Mouse (Mus musculus) CH12.LX (cell line): ENCODE data around the gene Rnase4. TPM values are rescaled to one million over a fixed set of nuclear protein-coding genes. Genes with fewer than 3 reads are reported as not detected.
A peak's percentile ranks its signal among the peaks of the same experiment; 100 is the strongest.

Source experiments
- DNase-seq: peaks from one replicate; pipeline ENCODE4 v3.0.0-alpha.2; 2013; ENCODE audit errors: extremely low read depth
- H3K27ac ChIP-seq: 2 replicates; pipeline ENCODE4 v1.5.1; 2012; ENCODE audit warnings: low read depth, mild to moderate bottlenecking, control low read depth, moderate library complexity; ENCODE audit not compliant: insufficient read depth
- H3K27me3 ChIP-seq: replicated peaks from 2 replicates; pipeline ENCODE3; 2012; ENCODE audit warnings: inconsistent platforms
- H3K36me3 ChIP-seq, 2 experiments: replicated peaks in 1 of 2; 2 replicates each; pipeline versions ENCODE3 to v1.6.1; 2012; ENCODE audit warnings: inconsistent platforms in 1 of 2, low read length in 1 of 2, mild to moderate bottlenecking in 1 of 2, mixed read lengths in 1 of 2, moderate library complexity in 1 of 2; ENCODE audit not compliant: control insufficient read depth in 1 of 2, insufficient read depth in 1 of 2
- H3K4me1 ChIP-seq, 2 experiments: 2 replicates each; pipeline ENCODE4 v1.6.1; 2012; ENCODE audit warnings: inconsistent platforms in 1 of 2, moderate library complexity in 1 of 2; ENCODE audit not compliant: insufficient read depth in 2 of 2, control insufficient read depth in 1 of 2
- H3K4me2 ChIP-seq: 2 replicates; pipeline ENCODE4 v1.6.1; 2012; ENCODE audit warnings: low read depth, mild to moderate bottlenecking, control low read depth; ENCODE audit not compliant: poor library complexity, insufficient read depth, severe bottlenecking
- H3K4me3 ChIP-seq, 3 experiments: fragments of 150-350 bp in 1 of 3; sonication (generic) in 1 of 3; replicated peaks in 1 of 3; 2 replicates each; pipeline versions ENCODE3 to v1.5.1; 2011 to 2012; ENCODE audit warnings: low read depth in 2 of 3, low read length in 2 of 3, mild to moderate bottlenecking in 2 of 3, moderate library complexity in 2 of 3, control low read depth in 1 of 3, improper control_type of control experiment in 1 of 3, inconsistent platforms in 1 of 3, mixed read lengths in 1 of 3; ENCODE audit not compliant: poor library complexity in 1 of 3
- H3K79me2 ChIP-seq: replicated peaks from 2 replicates; pipeline ENCODE4 v1.6.1; 2012; ENCODE audit warnings: mild to moderate bottlenecking, moderate library complexity; ENCODE audit not compliant: control insufficient read depth, poor library complexity, insufficient read depth, severe bottlenecking; ENCODE audit errors: extremely low read depth
- H3K9ac ChIP-seq: 2 replicates; pipeline ENCODE4 v1.6.1; 2012; ENCODE audit warnings: low read depth, mild to moderate bottlenecking, control low read depth, moderate library complexity; ENCODE audit not compliant: insufficient read depth
- H3K9me3 ChIP-seq: replicated peaks from 2 replicates; pipeline ENCODE3; 2012; ENCODE audit warnings: low read length, inconsistent platforms, mixed read lengths
- CHD2 ChIP-seq: IDR thresholded peaks from 2 replicates; pipeline ENCODE4 v1.6.1; 2011; ENCODE audit warnings: low read length, improper control_type of control experiment
- E2F4 ChIP-seq: IDR thresholded peaks from 2 replicates; pipeline ENCODE4 v1.6.1; 2011; ENCODE audit warnings: low read depth, low read length, improper control_type of control experiment; ENCODE audit not compliant: insufficient replicate concordance
- ELF1 ChIP-seq: IDR thresholded peaks from 2 replicates; pipeline ENCODE4 v1.6.1; 2014; ENCODE audit warnings: low read depth, mild to moderate bottlenecking, inconsistent platforms, low read length, improper control_type of control experiment
- EP300 ChIP-seq: IDR thresholded peaks from 2 replicates; pipeline ENCODE4 v1.6.1; 2011; ENCODE audit warnings: low read length, improper control_type of control experiment
- ETS1 ChIP-seq: conservative IDR thresholded peaks from 2 replicates; pipeline ENCODE4 v1.6.1; 2012; ENCODE audit warnings: low read depth, mild to moderate bottlenecking, inconsistent platforms, low read length, improper control_type of control experiment, moderate library complexity
- GABPA ChIP-seq: IDR thresholded peaks from 2 replicates; pipeline ENCODE4 v1.6.1; 2012; ENCODE audit warnings: low read depth, low read length, improper control_type of control experiment, inconsistent platforms; ENCODE audit not compliant: insufficient replicate concordance
- HCFC1 ChIP-seq: IDR thresholded peaks from 2 replicates; pipeline ENCODE4 v1.6.1; 2012; ENCODE audit warnings: low read depth, mild to moderate bottlenecking, inconsistent platforms, low read length, improper control_type of control experiment
- IRF4 ChIP-seq: IDR thresholded peaks from 2 replicates; pipeline ENCODE4 v1.6.1; 2014; ENCODE audit warnings: low read depth, mild to moderate bottlenecking, inconsistent platforms, low read length, improper control_type of control experiment
- JUND ChIP-seq: conservative IDR thresholded peaks from 2 replicates; pipeline ENCODE4 v1.6.1; 2011; ENCODE audit warnings: low read depth, low read length, improper control_type of control experiment
- KAT2A ChIP-seq: IDR thresholded peaks from 2 replicates; pipeline ENCODE4 v1.6.1; 2012; ENCODE audit warnings: low read length, improper control_type of control experiment, inconsistent platforms; ENCODE audit not compliant: insufficient replicate concordance
- MAFK ChIP-seq: IDR thresholded peaks from 2 replicates; pipeline ENCODE4 v1.6.1; 2011; ENCODE audit warnings: low read length, improper control_type of control experiment; ENCODE audit not compliant: insufficient replicate concordance
- MAX ChIP-seq: IDR thresholded peaks from 2 replicates; pipeline ENCODE4 v1.6.1; 2011; ENCODE audit warnings: low read length, improper control_type of control experiment
- MAZ ChIP-seq: IDR thresholded peaks from 2 replicates; pipeline ENCODE4 v1.6.1; 2012; ENCODE audit warnings: low read depth, mild to moderate bottlenecking, inconsistent platforms, low read length, improper control_type of control experiment, moderate library complexity
- MEF2A ChIP-seq: IDR thresholded peaks from 2 replicates; pipeline ENCODE4 v1.6.1; 2014; ENCODE audit warnings: low read depth, mild to moderate bottlenecking, inconsistent platforms, low read length, improper control_type of control experiment, borderline replicate concordance
- MYC ChIP-seq: IDR thresholded peaks from 2 replicates; pipeline ENCODE4 v1.6.1; 2011; ENCODE audit warnings: low read depth, mild to moderate bottlenecking, improper control_type of control experiment, low read length
- NELFE ChIP-seq: IDR thresholded peaks from 2 replicates; pipeline ENCODE4 v1.6.1; 2011; ENCODE audit warnings: low read depth, low read length, improper control_type of control experiment
- NRF1 ChIP-seq: IDR thresholded peaks from 2 replicates; pipeline ENCODE4 v1.6.1; 2014; ENCODE audit warnings: low read depth, mild to moderate bottlenecking, inconsistent platforms, low read length, improper control_type of control experiment, moderate library complexity
- POLR2AphosphoS2 ChIP-seq: IDR thresholded peaks from 2 replicates; pipeline ENCODE4 v1.6.1; 2011; ENCODE audit warnings: low read depth, low read length, improper control_type of control experiment
- RAD21 ChIP-seq: IDR thresholded peaks from 2 replicates; pipeline ENCODE4 v1.6.1; 2011; ENCODE audit warnings: low read depth, mild to moderate bottlenecking, low read length, improper control_type of control experiment, moderate library complexity
- RCOR1 ChIP-seq: conservative IDR thresholded peaks from 2 replicates; pipeline ENCODE4 v1.6.1; 2012; ENCODE audit warnings: low read depth, mild to moderate bottlenecking, inconsistent platforms, low read length, improper control_type of control experiment
- SIN3A ChIP-seq: IDR thresholded peaks from 2 replicates; pipeline ENCODE4 v1.6.1; 2012; ENCODE audit warnings: low read length, improper control_type of control experiment, inconsistent platforms
- SMC3 ChIP-seq: IDR thresholded peaks from 2 replicates; pipeline ENCODE4 v1.6.1; 2011; ENCODE audit warnings: low read depth, low read length, improper control_type of control experiment
- TBP ChIP-seq: conservative IDR thresholded peaks from 2 replicates; pipeline ENCODE4 v1.6.1; 2011; ENCODE audit warnings: low read depth, low read length, improper control_type of control experiment
- TCF12 ChIP-seq: IDR thresholded peaks from 2 replicates; pipeline ENCODE4 v1.6.1; 2014; ENCODE audit warnings: low read depth, mild to moderate bottlenecking, inconsistent platforms, low read length, improper control_type of control experiment
- UBTF ChIP-seq: IDR thresholded peaks from 2 replicates; pipeline ENCODE4 v1.6.1; 2012; ENCODE audit warnings: low read depth, mild to moderate bottlenecking, inconsistent platforms, low read length, improper control_type of control experiment, moderate library complexity
- USF1 ChIP-seq: IDR thresholded peaks from 2 replicates; pipeline ENCODE4 v1.6.1; 2014; ENCODE audit warnings: low read depth, mild to moderate bottlenecking, inconsistent platforms, low read length, improper control_type of control experiment
- USF2 ChIP-seq: conservative IDR thresholded peaks from 2 replicates; pipeline ENCODE4 v1.6.1; 2011; ENCODE audit warnings: low read depth, low read length, improper control_type of control experiment
- ZC3H11A ChIP-seq: IDR thresholded peaks from 2 replicates; pipeline ENCODE4 v1.6.1; 2012; ENCODE audit warnings: low read depth, mild to moderate bottlenecking, inconsistent platforms, low read length, improper control_type of control experiment
- ZKSCAN1 ChIP-seq: IDR thresholded peaks from 2 replicates; pipeline ENCODE4 v1.6.1; 2012; ENCODE audit warnings: low read depth, inconsistent platforms, low read length, improper control_type of control experiment, borderline replicate concordance
- ZMIZ1 ChIP-seq: IDR thresholded peaks from 2 replicates; pipeline ENCODE4 v1.6.1; 2012; ENCODE audit warnings: low read depth, mild to moderate bottlenecking, inconsistent platforms, low read length, improper control_type of control experiment
- ZNF384 ChIP-seq: IDR thresholded peaks from 2 replicates; pipeline ENCODE4 v1.6.1; 2012; ENCODE audit warnings: low read depth, low read length, improper control_type of control experiment, inconsistent platforms
- dilution Hi-C: fragments of 300-500 bp; cut with MboI; formaldehyde crosslinking; loops from 2 replicates; pipeline ENCODE4 v1.14.3; 2020; ENCODE audit warnings: low sequenced_read_pairs; ENCODE audit not compliant: extremely low pct_unique_long_range_greater_than_20kb, extremely low pct_ligation_motif_present
- in situ Hi-C: fragments of 300-500 bp; cut with MboI; formaldehyde crosslinking; loops from 3 replicates; pipeline ENCODE4 v1.14.3; 2019; ENCODE audit warnings: low sequenced_read_pairs, low pct_ligation_motif_present, low pct_unique_long_range_greater_than_20kb, mixed read lengths
- polyA plus RNA-seq: library from polyadenylated mRNA; unstranded; fragments of >175 nt; gene quantifications from 2 replicates; pipeline ENCODE4 v1.2.1, GENCODE M21; 2012; ENCODE audit warnings: low read depth; ENCODE audit not compliant: insufficient read length
- total RNA-seq, 2 experiments: library from RNA; depleted of rRNA; stranded (reverse); fragments of 300-350 nt in 1 of 2; fragments of >200 nt in 1 of 2; gene quantifications; 2 replicates each; pipeline ENCODE4 v1.2.3; 2012 to 2014

The Rnase4 gene
- total and polyA plus RNA-seq, 3 experiments, result 1.6 to 1.9 (median 1.8) TPM

- in situ Hi-C loops, result no loop called here
- DNase-seq, result peak; percentile 91
These were observed 2.5 kb upstream of the Rnase4 start for GRCm38 (mm10) chr14:51088166-51088969.

GRCm38 (mm10) chr14:51088970-51089673 is 1.8 kb upstream of the Rnase4 start:
- in situ Hi-C loops (no loop called here), dilution Hi-C loops (no loop called here)
- peak; percentile 98 for DNase-seq
- Histone ChIP-seq H3K79me2 (no peaks in the 10 kb centered on the region), H3K27ac (peak overlapping the region; percentile 62), H3K36me3 (no peaks in the 10 kb centered on the region), H3K9me3 (no peaks in the 10 kb centered on the region), H3K4me2 (peak overlapping the region; percentile 41), H3K4me3 (peak overlapping the region; percentile 66 to 94 (median 90)), H3K9ac (peak overlapping the region; percentile 24), H3K27me3 (peaks cover 2% of the 10 kb centered on the region), H3K4me1 (peaks cover 2 to 28% of the 10 kb centered on the region in 2 experiments; a peak in 3 of 4 replicates)
- TF ChIP-seq UBTF (peak; percentile 78; the same call in 1 of the 2 replicates), IRF4 (peak; percentile 60), TBP (peak; percentile 100), MAZ (no peak), E2F4 (peak; percentile 76; the same call in 1 of the 2 replicates), RCOR1 (peak; percentile 68; the same call in 1 of the 2 replicates), TCF12 (0 out of 2 replicates have a peak, but pooled peaks have one; percentile 28), SIN3A (no peak; the same call in none of the 2 replicates), MYC (peak; percentile 73; the same call in 1 of the 2 replicates), GABPA (no peak), KAT2A (peak; percentile 55; the same call in 1 of the 2 replicates), USF1 (no peak), CHD2 (peak; percentile 54; the same call in 1 of the 2 replicates), HCFC1 (peak; percentile 45), ELF1 (peak; percentile 99), MAFK (peak; percentile 98), ZNF384 (0 out of 2 replicates have a peak, but pooled peaks have one; percentile 17)

More at GRCm38 (mm10) chr14:51088166-51088969, 2.5 kb upstream of the Rnase4 start:
- dilution Hi-C loops, result no loop called here
- H3K36me3 ChIP-seq, result no peaks in the 10 kb centered on the region
- TF ChIP-seq NRF1, result peak; percentile 53
- no peak for TF ChIP-seq MAZ
- TF ChIP-seq RAD21, result no peak
- no peak for TF ChIP-seq ZC3H11A
- TF ChIP-seq UBTF, result no peak
- no peak for TF ChIP-seq TCF12
- no peak for TF ChIP-seq ETS1
- no peak for TF ChIP-seq NELFE
- TF ChIP-seq MAFK, result peak; percentile 94
- TF ChIP-seq MAX, result no peak
- peak; percentile 100 for TF ChIP-seq TBP
- TF ChIP-seq MEF2A, result no peak
- no peak for TF ChIP-seq EP300
- TF ChIP-seq IRF4, result no peak
- TF ChIP-seq HCFC1, result peak; percentile 19; the same call in 1 of the 2 replicates
- TF ChIP-seq E2F4, result 0 out of 2 replicates have a peak, but pooled peaks have one; percentile 35
- TF ChIP-seq USF2, result no peak
- peak; percentile 77; the same call in 1 of the 2 replicates for TF ChIP-seq SIN3A
- TF ChIP-seq RCOR1, result no peak
- TF ChIP-seq ZKSCAN1, result no peak
- TF ChIP-seq JUND, result no peak
- TF ChIP-seq ELF1, result peak; percentile 96
- TF ChIP-seq USF1, result no peak
- TF ChIP-seq POLR2AphosphoS2, result no peak
- TF ChIP-seq SMC3, result no peak
- 0 out of 2 replicates have a peak, but pooled peaks have one; percentile 4 for TF ChIP-seq KAT2A
- no peak for TF ChIP-seq ZMIZ1
- H3K9ac ChIP-seq, result peak overlapping the region; percentile 48
- H3K27me3 ChIP-seq, result peaks cover 2% of the 10 kb centered on the region
- peak overlapping the region; percentile 93 for H3K4me2 ChIP-seq
- H3K4me3 ChIP-seq, result peak overlapping the region; percentile 66 to 90 (median 88)
- H3K4me1 ChIP-seq, result peaks cover 0 to 28% of the 10 kb centered on the region in 2 experiments; a peak in 2 of 4 replicates
- H3K9me3 ChIP-seq, result no peaks in the 10 kb centered on the region
- peak overlapping the region; percentile 62 for H3K27ac ChIP-seq
- no peaks in the 10 kb centered on the region for H3K79me2 ChIP-seq
